Mouse (Mus musculus): ENCODE measurements around the gene Slc6a21. TPM values are rescaled to one million over a fixed set of nuclear protein-coding genes. Genes with fewer than 3 reads are reported as not detected.
A peak's percentile ranks its signal among the peaks of the same experiment; 100 is the strongest.

Slc6a21 gene
- polyA plus RNA-seq, 1 experiment from 2014 or later = not detected

DNA sequence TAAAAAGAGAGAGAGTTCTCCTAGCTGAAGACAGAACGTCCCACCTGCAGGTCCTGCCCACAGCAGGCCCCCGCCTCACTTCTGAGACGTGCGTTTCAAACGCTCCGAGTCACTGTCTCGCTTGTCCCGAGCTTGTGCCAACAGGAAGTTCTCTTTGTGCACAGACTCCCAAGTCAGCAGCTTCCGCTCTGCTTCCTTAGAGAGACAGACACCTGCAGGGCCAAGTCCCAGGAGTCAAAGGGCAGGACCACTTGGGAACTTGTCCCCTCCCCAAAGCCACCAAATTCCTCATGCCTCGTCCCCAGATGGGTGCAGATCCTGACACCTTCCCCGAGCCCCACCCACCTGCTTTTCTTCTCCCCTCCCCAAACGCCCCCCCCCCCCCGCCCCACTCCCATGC, 27.6 kb downstream of the Slc6a21 start:
- peak overlapping the region; percentile 41; the same call in 1 of the 2 replicates for H3K9ac ChIP-seq (replicated peaks)
- 0 out of 2 replicates have a peak, but pooled peaks cover 6% of the 10 kb centered on the region for H3K36me3 ChIP-seq
- peak overlapping the region; percentile 23 for H3K4me3 ChIP-seq (replicated peaks)
- WGBS = 13% methylated on average over 11 of the region's 13 CpGs
- H3K4me1 ChIP-seq (replicated peaks) = peaks cover 32% of the 10 kb centered on the region
- no peaks in the 10 kb centered on the region for H3K9me3 ChIP-seq
- peak overlapping the region; percentile 47 for H3K4me2 ChIP-seq (replicated peaks)
- H3K27ac ChIP-seq = no peak overlapping the region
- ATAC-seq = no peak
- peaks cover 3% of the 10 kb centered on the region; the same call in 1 of the 2 replicates for H3K27me3 ChIP-seq

DNA sequence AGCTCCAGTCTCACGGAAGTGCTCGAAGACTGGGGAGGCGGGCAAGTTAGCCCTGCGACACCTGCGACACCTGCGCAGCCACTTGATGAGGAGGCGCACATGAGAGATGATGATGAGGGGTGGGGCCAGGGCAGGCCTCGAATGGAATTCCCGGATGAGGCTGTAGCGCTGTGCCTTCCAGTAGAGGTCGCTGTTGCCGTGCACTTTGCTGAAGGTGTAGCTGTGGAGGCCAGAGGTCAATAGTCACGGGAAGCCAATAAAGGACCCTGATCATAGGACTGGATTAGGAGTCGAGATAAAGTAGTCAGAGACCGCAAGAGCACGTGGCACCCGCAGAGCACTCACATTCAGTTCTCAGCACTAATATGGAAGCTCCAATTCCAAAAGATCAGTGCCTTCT, 28.0 kb downstream of the Slc6a21 start:
- no peaks in the 10 kb centered on the region for H3K9me3 ChIP-seq
- peaks cover 32% of the 10 kb centered on the region for H3K4me1 ChIP-seq (replicated peaks)
- peaks cover 3% of the 10 kb centered on the region; the same call in 1 of the 2 replicates for H3K27me3 ChIP-seq
- H3K27ac ChIP-seq = no peak overlapping the region
- peak overlapping the region; percentile 41; the same call in 1 of the 2 replicates for H3K9ac ChIP-seq (replicated peaks)
- WGBS = 3% methylated on average over 17 of the region's 17 CpGs
- H3K4me3 ChIP-seq (replicated peaks) = peak overlapping the region; percentile 23
- ATAC-seq = peak; percentile 65
- H3K4me2 ChIP-seq (replicated peaks) = peak overlapping the region; percentile 47
- H3K36me3 ChIP-seq = 0 out of 2 replicates have a peak, but pooled peaks cover 6% of the 10 kb centered on the region

DNA sequence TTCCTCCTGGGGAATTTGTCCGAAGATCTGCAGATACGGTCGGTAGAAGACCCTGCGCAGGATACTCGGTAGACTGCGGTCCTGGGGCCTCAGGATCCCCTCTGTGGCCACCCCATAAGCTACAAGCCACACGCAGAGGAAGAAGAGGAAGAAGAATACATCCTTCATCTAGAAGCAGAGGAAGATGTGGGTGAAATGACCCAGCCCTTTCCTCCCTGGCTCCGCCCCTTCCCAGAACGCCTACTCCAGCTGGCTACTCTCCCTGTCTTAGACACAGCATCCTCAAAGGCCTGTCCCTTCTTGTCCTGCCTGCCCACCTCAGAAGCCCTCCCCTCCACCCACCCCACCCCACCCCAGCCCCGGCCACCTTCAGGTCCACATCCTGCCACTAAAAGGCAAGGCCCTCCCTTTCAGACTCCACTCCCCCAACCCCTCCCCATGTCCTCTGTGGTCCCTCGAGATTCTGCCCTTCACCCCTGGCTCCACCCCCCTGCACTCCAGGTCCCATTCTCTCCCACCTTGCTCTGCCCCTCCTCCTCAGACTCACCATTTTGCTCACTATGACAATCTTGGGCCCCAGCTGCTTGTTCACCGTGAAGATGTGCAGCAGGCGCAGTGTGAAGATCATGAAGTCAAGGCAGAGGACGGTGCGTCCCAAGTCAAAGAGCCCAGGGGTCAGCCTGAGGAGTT, 31.4 kb downstream of the Slc6a21 start:
- peaks cover 35% of the 10 kb centered on the region for H3K4me1 ChIP-seq (replicated peaks)
- peak overlapping the region; percentile 29; the same call in 1 of the 2 replicates for H3K9ac ChIP-seq (replicated peaks)
- WGBS = 66% methylated on average over 15 of the region's 15 CpGs
- H3K27me3 ChIP-seq = peaks cover 2% of the 10 kb centered on the region; the same call in 1 of the 2 replicates
- no peak overlapping the region for H3K4me3 ChIP-seq (replicated peaks)
- peak overlapping the region; percentile 39; the same call in 1 of the 2 replicates for H3K27ac ChIP-seq
- ATAC-seq = no peak
- H3K36me3 ChIP-seq = 0 out of 2 replicates have a peak, but pooled peaks cover under 1% of the 10 kb centered on the region
- H3K9me3 ChIP-seq = no peaks in the 10 kb centered on the region
- no peak overlapping the region for H3K4me2 ChIP-seq (replicated peaks)

- 10% methylated on average over 9 of the region's 9 CpGs for WGBS
- Histone ChIP-seq H3K4me1 (replicated peaks) (peaks cover 35% of the 10 kb centered on the region), H3K4me3 (replicated peaks) (no peak overlapping the region), H3K4me2 (replicated peaks) (no peak overlapping the region), H3K27ac (peak overlapping the region; percentile 39; the same call in 1 of the 2 replicates), H3K27me3 (no peaks in the 10 kb centered on the region), H3K9ac (replicated peaks) (no peak overlapping the region), H3K9me3 (no peaks in the 10 kb centered on the region), H3K36me3 (no peaks in the 10 kb centered on the region)
- peak; percentile 21; the same call in 1 of the 2 replicates for ATAC-seq
These were observed 32.1 kb downstream of the Slc6a21 start for GRCm38 (mm10) chr7:45309455-45309854.

DNA sequence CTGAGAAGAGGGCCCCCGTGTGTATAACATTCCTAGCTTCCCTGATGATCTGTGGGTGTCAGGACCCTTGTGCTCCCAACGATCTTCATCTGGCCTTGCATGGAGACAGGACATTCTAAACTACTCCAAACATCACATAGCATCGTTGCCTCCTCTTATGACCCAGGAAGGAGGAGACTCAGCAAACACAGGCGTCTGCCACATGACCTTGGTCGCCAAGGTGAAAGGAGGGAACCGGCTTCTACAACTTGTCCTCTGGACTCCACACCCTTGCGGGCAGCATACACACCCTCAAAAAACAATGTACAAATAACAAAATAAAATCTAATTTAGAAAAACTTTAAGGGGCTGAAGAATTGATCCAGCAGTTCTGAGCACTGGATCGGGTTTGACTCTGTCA, 34.7 kb downstream of the Slc6a21 start:
- no peak for ATAC-seq
- no peak overlapping the region for H3K9ac ChIP-seq (replicated peaks)
- H3K4me2 ChIP-seq (replicated peaks) = no peak overlapping the region
- 79% methylated on average over 8 of the region's 8 CpGs for WGBS
- H3K27ac ChIP-seq = no peak overlapping the region
- no peaks in the 10 kb centered on the region for H3K36me3 ChIP-seq
- H3K27me3 ChIP-seq = no peaks in the 10 kb centered on the region
- no peak overlapping the region for H3K4me3 ChIP-seq (replicated peaks)
- H3K4me1 ChIP-seq (replicated peaks) = peaks cover 24% of the 10 kb centered on the region
- no peaks in the 10 kb centered on the region for H3K9me3 ChIP-seq

DNA sequence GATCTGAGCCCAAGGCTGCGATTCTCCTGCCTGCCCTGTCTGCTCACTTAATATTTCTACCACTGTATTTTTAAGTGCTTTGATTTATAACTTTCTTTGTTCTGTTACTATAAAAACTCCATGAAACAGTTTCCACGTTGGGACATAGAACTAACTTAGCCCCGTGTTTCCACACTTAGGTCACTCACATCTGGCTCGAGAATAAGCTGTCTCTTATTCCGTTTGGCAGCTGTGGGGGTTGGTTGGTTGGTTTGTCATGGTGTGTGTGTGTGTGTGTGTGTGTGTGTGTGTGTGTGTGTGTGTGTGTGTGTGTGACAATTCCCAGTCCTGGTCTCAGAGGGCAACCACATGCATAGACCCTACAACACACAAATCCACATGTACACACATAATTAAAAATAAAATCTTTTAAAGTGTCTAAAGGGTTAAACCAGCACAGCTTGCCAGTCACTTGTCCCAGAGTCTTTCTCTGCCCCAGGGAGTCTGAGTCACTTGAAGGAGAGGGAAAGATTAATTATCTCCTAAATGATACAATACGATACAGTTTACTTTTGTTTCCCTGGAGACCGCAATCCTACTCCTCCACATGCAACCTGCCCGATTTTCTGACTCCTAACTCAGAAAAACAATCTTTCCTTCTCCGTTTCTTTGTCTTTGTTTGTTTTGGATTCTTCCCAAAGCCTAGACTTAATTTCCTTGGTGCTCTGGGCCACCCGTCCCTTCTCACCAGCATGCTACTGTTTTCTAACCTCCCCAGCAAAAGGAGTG, 35.6 kb downstream of the Slc6a21 start:
- no peak overlapping the region for H3K4me3 ChIP-seq (replicated peaks)
- peaks cover 24% of the 10 kb centered on the region for H3K4me1 ChIP-seq (replicated peaks)
- 37% methylated on average over 10 of the region's 10 CpGs for WGBS
- no peak for ATAC-seq
- no peaks in the 10 kb centered on the region for H3K36me3 ChIP-seq
- H3K4me2 ChIP-seq (replicated peaks) = no peak overlapping the region
- peak overlapping the region; percentile 25; the same call in 1 of the 2 replicates for H3K27ac ChIP-seq
- H3K9ac ChIP-seq (replicated peaks) = no peak overlapping the region
- no peaks in the 10 kb centered on the region for H3K27me3 ChIP-seq
- H3K9me3 ChIP-seq = no peaks in the 10 kb centered on the region

DNA sequence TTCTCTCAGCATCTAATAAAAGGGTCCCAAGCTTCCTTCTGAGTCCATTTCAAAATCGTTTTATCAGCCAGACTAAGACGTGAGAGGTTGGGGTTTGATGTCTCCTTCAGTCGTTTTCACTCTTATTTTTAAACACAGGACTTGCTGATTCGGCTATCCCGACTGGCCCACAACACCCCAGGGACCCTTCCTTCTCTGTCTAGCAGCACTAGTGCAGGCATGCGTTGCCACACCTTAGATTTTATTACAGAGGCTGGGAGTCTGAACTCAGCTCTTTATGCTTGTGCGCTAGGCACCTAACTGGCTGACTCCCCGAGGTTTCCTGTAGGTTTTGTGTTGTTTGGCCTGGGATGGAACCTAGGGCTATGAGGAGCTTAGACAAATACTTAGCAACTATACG, 36.2 kb downstream of the Slc6a21 start:
- peaks cover 24% of the 10 kb centered on the region for H3K4me1 ChIP-seq (replicated peaks)
- 46% methylated on average over 9 of the region's 9 CpGs for WGBS
- H3K27ac ChIP-seq = peak overlapping the region; percentile 25; the same call in 1 of the 2 replicates
- no peak for ATAC-seq
- H3K4me3 ChIP-seq (replicated peaks) = no peak overlapping the region
- H3K27me3 ChIP-seq = no peaks in the 10 kb centered on the region
- H3K36me3 ChIP-seq = no peaks in the 10 kb centered on the region
- H3K9ac ChIP-seq (replicated peaks) = no peak overlapping the region
- H3K4me2 ChIP-seq (replicated peaks) = no peak overlapping the region
- H3K9me3 ChIP-seq = no peaks in the 10 kb centered on the region

DNA sequence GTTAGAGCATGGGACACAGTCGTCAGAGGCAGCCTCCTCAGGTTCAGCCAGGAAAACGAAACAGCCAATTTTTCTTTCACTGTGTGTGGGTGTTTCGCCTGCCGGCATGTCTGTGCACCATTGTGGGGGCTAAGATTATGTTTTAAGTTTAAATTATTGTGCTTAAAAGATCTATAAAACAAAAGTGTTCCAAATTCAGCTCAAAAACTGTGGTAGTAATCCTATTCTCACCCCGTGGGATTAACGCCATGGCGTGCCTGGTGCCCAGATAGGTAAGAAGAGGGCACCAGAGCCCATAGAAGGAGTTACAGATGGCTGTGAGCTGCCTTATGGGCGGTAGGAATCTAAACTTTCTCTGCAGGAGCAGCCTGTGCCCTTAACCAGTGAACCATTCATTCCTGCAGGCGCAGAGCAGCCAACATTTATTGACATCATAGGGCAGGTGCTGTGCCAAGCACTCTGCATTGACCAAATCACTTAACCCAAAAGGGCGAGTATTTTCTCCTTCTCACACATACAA, 37.9 kb downstream of the Slc6a21 start:
- 88% methylated on average over 10 of the region's 10 CpGs for WGBS
- no peaks in the 10 kb centered on the region for H3K36me3 ChIP-seq

GRCm38 (mm10) chr7:45316536-45316935, 39.2 kb downstream of the Slc6a21 start:
- no peaks in the 10 kb centered on the region for H3K9me3 ChIP-seq
- H3K4me1 ChIP-seq (replicated peaks) = peaks cover 9% of the 10 kb centered on the region
- H3K4me2 ChIP-seq (replicated peaks) = no peak overlapping the region
- no peaks in the 10 kb centered on the region for H3K36me3 ChIP-seq
- WGBS = 95% methylated on average over 14 of the region's 14 CpGs
- H3K27ac ChIP-seq = no peak overlapping the region
- no peaks in the 10 kb centered on the region for H3K27me3 ChIP-seq
- H3K9ac ChIP-seq (replicated peaks) = no peak overlapping the region
- no peak overlapping the region for H3K4me3 ChIP-seq (replicated peaks)
- no peak for ATAC-seq

More for the DNA sequence above, 37.9 kb downstream of the Slc6a21 start:
- Histone ChIP-seq H3K4me3 (replicated peaks) (no peak overlapping the region), H3K9ac (replicated peaks) (no peak overlapping the region), H3K27me3 (no peaks in the 10 kb centered on the region), H3K4me1 (replicated peaks) (peaks cover 9% of the 10 kb centered on the region), H3K4me2 (replicated peaks) (no peak overlapping the region), H3K9me3 (no peaks in the 10 kb centered on the region), H3K27ac (no peak overlapping the region)
- ATAC-seq = no peak

DNA sequence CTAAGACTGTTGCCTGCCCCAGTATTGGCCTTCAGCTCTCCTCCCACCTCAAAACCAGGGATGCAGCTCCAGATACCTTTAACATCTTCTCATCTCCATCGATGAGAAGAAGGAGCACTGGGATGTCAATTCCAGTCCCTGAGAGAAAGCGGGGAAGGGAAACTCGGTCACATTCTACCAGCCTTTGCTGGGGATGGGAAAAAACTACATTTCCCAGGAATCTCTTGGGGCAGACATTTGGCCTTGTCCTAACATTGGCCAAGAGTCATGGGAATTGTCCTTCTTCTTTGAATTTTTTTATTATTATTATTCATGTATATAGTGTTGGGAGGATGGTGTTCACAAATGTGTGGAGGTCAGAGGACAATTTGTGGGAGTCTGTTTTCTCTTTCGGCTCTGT, 44.9 kb downstream of the Slc6a21 start:
- H3K9ac ChIP-seq (replicated peaks) = no peak overlapping the region
- H3K36me3 ChIP-seq = 0 out of 2 replicates have a peak, but pooled peaks cover 3% of the 10 kb centered on the region
- H3K27ac ChIP-seq = no peak overlapping the region
- H3K4me3 ChIP-seq (replicated peaks) = no peak overlapping the region
- no peaks in the 10 kb centered on the region for H3K27me3 ChIP-seq
- ATAC-seq = no peak
- H3K4me2 ChIP-seq (replicated peaks) = no peak overlapping the region
- peaks cover 4% of the 10 kb centered on the region; the same call in 1 of the 2 replicates for H3K9me3 ChIP-seq
- H3K4me1 ChIP-seq (replicated peaks) = no peaks in the 10 kb centered on the region
- 88% methylated on average over 4 of the region's 4 CpGs for WGBS

DNA sequence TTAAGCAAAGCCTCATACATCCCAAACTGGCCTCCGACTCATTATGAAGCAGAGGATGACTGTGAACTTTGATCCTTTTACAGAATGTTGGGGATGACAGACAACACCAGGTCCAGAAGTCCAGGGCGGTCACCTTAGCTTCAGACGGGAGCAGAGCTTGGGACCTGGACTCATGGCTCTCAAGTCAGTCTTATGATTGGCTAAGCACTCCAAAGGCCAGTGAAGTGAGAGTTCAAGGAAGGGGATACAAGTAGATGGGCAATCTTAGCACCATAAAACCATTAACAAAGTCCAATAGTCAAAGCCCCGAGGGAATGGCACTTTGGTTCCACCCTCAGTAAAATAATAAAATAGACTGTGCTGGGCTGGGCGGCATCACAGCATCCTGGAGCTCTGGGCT, 45.8 kb downstream of the Slc6a21 start:
- Histone ChIP-seq H3K9ac (replicated peaks) (no peak overlapping the region), H3K27ac (no peak overlapping the region), H3K27me3 (no peaks in the 10 kb centered on the region), H3K36me3 (0 out of 2 replicates have a peak, but pooled peaks cover 3% of the 10 kb centered on the region), H3K4me2 (replicated peaks) (no peak overlapping the region), H3K9me3 (peaks cover 4% of the 10 kb centered on the region; the same call in 1 of the 2 replicates), H3K4me3 (replicated peaks) (no peak overlapping the region), H3K4me1 (replicated peaks) (no peaks in the 10 kb centered on the region)
- 92% methylated on average over 5 of the region's 5 CpGs for WGBS
- ATAC-seq = no peak

- H3K36me3 ChIP-seq = 0 out of 2 replicates have a peak, but pooled peaks cover 3% of the 10 kb centered on the region
- no peak overlapping the region for H3K9ac ChIP-seq (replicated peaks)
- H3K4me2 ChIP-seq (replicated peaks) = no peak overlapping the region
- H3K4me3 ChIP-seq (replicated peaks) = no peak overlapping the region
- no peaks in the 10 kb centered on the region for H3K4me1 ChIP-seq (replicated peaks)
- H3K27me3 ChIP-seq = no peaks in the 10 kb centered on the region
- no peak overlapping the region for H3K27ac ChIP-seq
- H3K9me3 ChIP-seq = peaks cover 4% of the 10 kb centered on the region; the same call in 1 of the 2 replicates
- ATAC-seq = no peak
These were observed 48.5 kb downstream of the Slc6a21 start for GRCm38 (mm10) chr7:45325800-45326199.
